Comparison of ENCODE assay signal across 12 mouse cellular contexts in genomic region chr12:87137439-87138341, GRCm38 (mm10). TPM values are rescaled to one million over a fixed set of nuclear protein-coding genes. Genes with fewer than 3 reads are reported as not detected.
DNase-seq lines count a peak whose midpoint lies in the region; ATAC-seq and TF ChIP-seq lines count a peak whose summit lies in the region.
"Had no signal": no experiment of that assay in that cellular context is flagged by ENCODE, and none has a peak within 500 bp of the region (broad histone marks: within the 10 kb centered on the region; RNA-seq: fewer than 3 reads in every experiment).

No protein-coding gene starts in this region.

- no peaks in the 10 kb centered on the region for H3K4me1 ChIP-seq in embryonic facial prominence, embryonic 11.5 days (ENCODE audit: control insufficient read depth, insufficient read depth, low read length)
- peaks cover 7% of the 10 kb centered on the region for H3K4me1 ChIP-seq in hindbrain, embryonic 12.5 days
- H3K4me1 ChIP-seq in midbrain, embryonic 15.5 days: no peaks in the 10 kb centered on the region
- H3K4me1 ChIP-seq in thymus, adult 2 months (replicated peaks; ENCODE audit: control insufficient read depth, insufficient read depth, low read length): no peaks in the 10 kb centered on the region

- H3K4me2 ChIP-seq in embryonic facial prominence, embryonic 11.5 days (ENCODE audit: low read depth, low read length): no peak overlapping the region
- no peak overlapping the region for H3K4me2 ChIP-seq in hindbrain, embryonic 12.5 days (replicated peaks)
- H3K4me2 ChIP-seq in midbrain, embryonic 15.5 days: no peak overlapping the region
- H3K4me2 ChIP-seq: liver, embryonic 13.5 days had no signal

- WGBS in embryonic facial prominence, embryonic 11.5 days: 75% methylated on average over 15 of the region's 15 CpGs
- 57% methylated on average over 15 of the region's 15 CpGs for WGBS in hindbrain, embryonic 12.5 days
- WGBS in midbrain, embryonic 15.5 days: 48% methylated on average over 15 of the region's 15 CpGs
- WGBS in thymus, adult 2 months: 96% methylated on average over 15 of the region's 15 CpGs

- H3K27ac ChIP-seq in embryonic facial prominence, embryonic 11.5 days (replicated peaks; ENCODE audit: low read depth, low read length): no peak overlapping the region
- H3K27ac ChIP-seq in hindbrain, embryonic 12.5 days: peak overlapping the region; percentile 79
- H3K27ac ChIP-seq in midbrain, embryonic 15.5 days: peak overlapping the region; percentile 32; the same call in 1 of the 2 replicates
- no peak overlapping the region for H3K27ac ChIP-seq in thymus, adult 2 months (ENCODE audit: control insufficient read depth, insufficient read depth, low read length)
- H3K27ac ChIP-seq: kidney, postnatal 0 days; left cerebral cortex, adult 2 months; liver, embryonic 13.5 days had no signal

- H3K9me3 ChIP-seq in embryonic facial prominence, embryonic 11.5 days (replicated peaks; ENCODE audit: control insufficient read depth, low read length): no peaks in the 10 kb centered on the region
- no peaks in the 10 kb centered on the region for H3K9me3 ChIP-seq in hindbrain, embryonic 12.5 days (replicated peaks)
- H3K9me3 ChIP-seq in midbrain, embryonic 15.5 days: no peaks in the 10 kb centered on the region
- H3K9me3 ChIP-seq: liver, embryonic 13.5 days had no signal

- peak; percentile 70; the same call in 1 of the 2 replicates for ATAC-seq in embryonic facial prominence, embryonic 11.5 days (replicated peaks; ENCODE audit: insufficient number of reproducible peaks, low FRiP score, low TSS enrichment, low read depth)
- ATAC-seq in hindbrain, embryonic 12.5 days (ENCODE audit: low FRiP score): peak; percentile 87
- ATAC-seq in midbrain, embryonic 15.5 days (replicated peaks): peak; percentile 66

- no peaks in the 10 kb centered on the region for H3K36me3 ChIP-seq in embryonic facial prominence, embryonic 11.5 days (replicated peaks; ENCODE audit: control insufficient read depth, insufficient read depth, low read depth, low read length)
- H3K36me3 ChIP-seq in hindbrain, embryonic 12.5 days: peaks cover 12% of the 10 kb centered on the region; the same call in 1 of the 2 replicates
- H3K36me3 ChIP-seq in midbrain, embryonic 15.5 days (replicated peaks): peaks cover 10% of the 10 kb centered on the region; the same call in 1 of the 2 replicates
- no peaks in the 10 kb centered on the region for H3K36me3 ChIP-seq in thymus, adult 2 months (ENCODE audit: control insufficient read depth, insufficient read depth, low read length)

- peak; percentile 17 for DNase-seq in ZHBTc4 (ENCODE audit: low read depth, low spot score)
- no peak for DNase-seq in embryonic facial prominence, embryonic 11.5 days (ENCODE audit: low spot score)
- DNase-seq in thymus, adult 2 months: no peak
- no peak for DNase-seq in right cerebral cortex, postnatal 4 days
- no peak for DNase-seq in MN1 (ENCODE audit: low spot score)
- DNase-seq: cerebellum, adult 8-10 months; liver, embryonic 13.5 days; lung, postnatal 36 days had no signal

- H3K27me3 ChIP-seq in embryonic facial prominence, embryonic 11.5 days (ENCODE audit: control insufficient read depth, insufficient read depth, low read length): no peaks in the 10 kb centered on the region
- no peaks in the 10 kb centered on the region for H3K27me3 ChIP-seq in hindbrain, embryonic 12.5 days
- no peaks in the 10 kb centered on the region for H3K27me3 ChIP-seq in midbrain, embryonic 15.5 days (replicated peaks)
- no peaks in the 10 kb centered on the region for H3K27me3 ChIP-seq in thymus, adult 2 months (ENCODE audit: control insufficient read depth, insufficient read depth, low read length)
- H3K27me3 ChIP-seq: liver, embryonic 13.5 days had no signal

- no peak overlapping the region for H3K4me3 ChIP-seq in embryonic facial prominence, embryonic 11.5 days (ENCODE audit: low read depth, low read length)
- H3K4me3 ChIP-seq in hindbrain, embryonic 12.5 days: no peak overlapping the region
- no peak overlapping the region for H3K4me3 ChIP-seq in midbrain, embryonic 15.5 days
- H3K4me3 ChIP-seq in thymus, adult 2 months (ENCODE audit: control insufficient read depth, insufficient read depth, low read length): no peak overlapping the region
- H3K4me3 ChIP-seq: left cerebral cortex, adult 2 months; liver, embryonic 13.5 days had no signal

- no peak overlapping the region for H3K9ac ChIP-seq in embryonic facial prominence, embryonic 11.5 days (replicated peaks; ENCODE audit: low read length)
- H3K9ac ChIP-seq in hindbrain, embryonic 12.5 days: no peak overlapping the region
- H3K9ac ChIP-seq in midbrain, embryonic 15.5 days: no peak overlapping the region
- H3K9ac ChIP-seq: liver, embryonic 13.5 days had no signal

- no peak for TF ChIP-seq POLR2A in thymus, adult 2 months (IDR thresholded peaks at IDR 0.05; ENCODE audit: control insufficient read depth, extremely low read depth, insufficient read depth, low read length, poor library complexity)

- TF ChIP-seq CTCF in thymus, adult 2 months (IDR thresholded peaks at IDR 0.05; ENCODE audit: borderline replicate concordance, control insufficient read depth, extremely low read depth, insufficient read depth, low read length, poor library complexity): no peak

RNA-seq across cellular contexts. Expression of gene Gstz1, which starts 9.3 kb away (rescaled TPM):
- polyA plus RNA-seq in embryonic facial prominence, embryonic 11.5 days (2014; fragmentation: Nextera tagmentation; extraction: Ambion mirVana): 32.0 and 36.9 TPM in 2 replicates
- polyA plus RNA-seq in hindbrain, embryonic 12.5 days (2016; fragmentation: Nextera tagmentation; extraction: Ambion mirVana): 24.1 and 24.6 TPM in 2 replicates
- 26.9 and 28.9 TPM in 2 replicates for polyA plus RNA-seq in midbrain, embryonic 15.5 days (2015; fragmentation: Nextera tagmentation; extraction: Ambion mirVana)
- polyA plus RNA-seq in thymus, adult 2 months (2012; rRNA removed): 39.0 and 46.9 TPM in 2 replicates

RNA-seq across cellular contexts. Expression of gene Pomt2, which starts 10.1 kb away (rescaled TPM):
- polyA plus RNA-seq in embryonic facial prominence, embryonic 11.5 days (2014; fragmentation: Nextera tagmentation; extraction: Ambion mirVana): 14.3 and 15.1 TPM in 2 replicates
- 16.2 and 17.7 TPM in 2 replicates for polyA plus RNA-seq in hindbrain, embryonic 12.5 days (2016; fragmentation: Nextera tagmentation; extraction: Ambion mirVana)
- 15.8 and 17.1 TPM in 2 replicates for polyA plus RNA-seq in midbrain, embryonic 15.5 days (2015; fragmentation: Nextera tagmentation; extraction: Ambion mirVana)
- polyA plus RNA-seq in thymus, adult 2 months (2012; rRNA removed): 11.3 and 12.2 TPM in 2 replicates

RNA-seq across cellular contexts. Expression of gene Ngb, which starts 35.4 kb away (rescaled TPM):
- polyA plus RNA-seq in embryonic facial prominence, embryonic 11.5 days (2014; fragmentation: Nextera tagmentation; extraction: Ambion mirVana): not detected in 2 replicates
- polyA plus RNA-seq in hindbrain, embryonic 12.5 days (2016; fragmentation: Nextera tagmentation; extraction: Ambion mirVana): 0.33 and 0.43 TPM in 2 replicates
- 6.2 and 6.8 TPM in 2 replicates for polyA plus RNA-seq in midbrain, embryonic 15.5 days (2015; fragmentation: Nextera tagmentation; extraction: Ambion mirVana)
- polyA plus RNA-seq in thymus, adult 2 months (2012; rRNA removed): 0.17 and 0.55 TPM in 2 replicates

Comparison
In these comparisons a context has a peak if more than half of its experiments do, and no peak if none do; other contexts are left out.
1. H3K27ac ChIP-seq: peak in hindbrain, embryonic 12.5 days (single experiment) and midbrain, embryonic 15.5 days (single experiment); none in embryonic facial prominence, embryonic 11.5 days (single experiment) and thymus, adult 2 months (single experiment).
2. Peak in every context shown above with its lines, with median percentiles within 50 percentile points of each other: ATAC-seq.